Mouse (Mus musculus): Measurements from ENCODE around the gene Abca17.
A peak's percentile ranks its signal among the peaks of the same experiment; 100 is the strongest.

Abca17 gene

GRCm38 (mm10) chr17:24350926-24351759 is at the start of gene Abca17:
Gene Abca17 (minus strand): TSS chr17:24351068.
- DNase-seq (ENCODE audit: low spot score in 2 of 2) = peak; percentile 46 to 69

- no peak for DNase-seq (ENCODE audit: low spot score in 2 of 2)
These were observed 43.6 kb upstream of the Abca17 start for GRCm38 (mm10) chr17:24394456-24394855.

- DNase-seq (ENCODE audit: low spot score in 2 of 2) = no peak
These were observed 42.7 kb upstream of the Abca17 start for GRCm38 (mm10) chr17:24393527-24393926.

- peak in 1 of 2 experiments; percentile 61 for DNase-seq (ENCODE audit: low spot score in 2 of 2)
These were observed 40.3 kb upstream of the Abca17 start for GRCm38 (mm10) chr17:24391149-24391548.

- peak in 1 of 2 experiments; percentile 59 for DNase-seq (ENCODE audit: low spot score in 2 of 2)
These were observed 39.0 kb upstream of the Abca17 start for GRCm38 (mm10) chr17:24389865-24390264.

GRCm38 (mm10) chr17:24388711-24389110 is 37.8 kb upstream of the Abca17 start:
- DNase-seq (ENCODE audit: low spot score in 2 of 2) = no peak

GRCm38 (mm10) chr17:24383789-24384188 is 32.9 kb upstream of the Abca17 start:
- DNase-seq (ENCODE audit: low spot score in 2 of 2) = no peak

- no peak for DNase-seq (ENCODE audit: low spot score in 2 of 2)
These were observed 27.6 kb upstream of the Abca17 start for GRCm38 (mm10) chr17:24378496-24378895.

- no peak for DNase-seq (ENCODE audit: low spot score in 2 of 2)
These were observed 25.0 kb upstream of the Abca17 start for GRCm38 (mm10) chr17:24375886-24376285.

- DNase-seq (ENCODE audit: low spot score in 2 of 2) = no peak
These were observed 24.3 kb upstream of the Abca17 start for GRCm38 (mm10) chr17:24375094-24375712.

GRCm38 (mm10) chr17:24365863-24366262 is 15.0 kb upstream of the Abca17 start:
- DNase-seq (ENCODE audit: low spot score in 2 of 2) = no peak

- no peak for DNase-seq (ENCODE audit: low spot score in 2 of 2)
These were observed 13.6 kb upstream of the Abca17 start for GRCm38 (mm10) chr17:24364461-24364860.

- no peak for DNase-seq (ENCODE audit: low spot score in 2 of 2)
These were observed 11.7 kb upstream of the Abca17 start for GRCm38 (mm10) chr17:24362527-24362926.

- no peak for DNase-seq (ENCODE audit: low spot score in 2 of 2)
These were observed 10.4 kb upstream of the Abca17 start for GRCm38 (mm10) chr17:24361291-24361690.

- DNase-seq (ENCODE audit: low spot score in 2 of 2) = no peak
These were observed 10.0 kb upstream of the Abca17 start for GRCm38 (mm10) chr17:24360841-24361240.

GRCm38 (mm10) chr17:24359903-24360302 is 9.0 kb upstream of the Abca17 start:
- no peak for DNase-seq (ENCODE audit: low spot score in 2 of 2)

- DNase-seq (ENCODE audit: low spot score in 2 of 2) = no peak
These were observed 8.1 kb upstream of the Abca17 start for GRCm38 (mm10) chr17:24359006-24359405.

- no peak for DNase-seq (ENCODE audit: low spot score in 2 of 2)
These were observed 4.4 kb upstream of the Abca17 start for GRCm38 (mm10) chr17:24355284-24355683.

GRCm38 (mm10) chr17:24353960-24354359 is 3.1 kb upstream of the Abca17 start:
- peak; percentile 22 to 23 for DNase-seq (ENCODE audit: low spot score in 2 of 2)

- no peak for DNase-seq (ENCODE audit: low spot score in 2 of 2)
These were observed 1.7 kb upstream of the Abca17 start for GRCm38 (mm10) chr17:24352370-24353194.

- peak; percentile 95 to 96 for DNase-seq (ENCODE audit: low spot score in 2 of 2)
These were observed 991 bp upstream of the Abca17 start, which contains the start of gene Abca3 for GRCm38 (mm10) chr17:24351760-24352357. Gene Abca3 (plus strand): TSS chr17:24351950.

- no peak for DNase-seq (ENCODE audit: low spot score in 2 of 2)
These were observed 1.7 kb downstream of the Abca17 start for GRCm38 (mm10) chr17:24349176-24349575.

Measured in spleen, postnatal 10 days (tissue).